Mouse (Mus musculus): ENCODE measurements around the gene Abhd17a. TPM values are rescaled to one million over a fixed set of nuclear protein-coding genes. Genes with fewer than 3 reads are reported as not detected.

The Abhd17a gene
- polyA plus RNA-seq (2012; ENCODE audit: insufficient read depth, low replicate concordance), result 581 and 2,064 TPM in 2 replicates

DNA sequence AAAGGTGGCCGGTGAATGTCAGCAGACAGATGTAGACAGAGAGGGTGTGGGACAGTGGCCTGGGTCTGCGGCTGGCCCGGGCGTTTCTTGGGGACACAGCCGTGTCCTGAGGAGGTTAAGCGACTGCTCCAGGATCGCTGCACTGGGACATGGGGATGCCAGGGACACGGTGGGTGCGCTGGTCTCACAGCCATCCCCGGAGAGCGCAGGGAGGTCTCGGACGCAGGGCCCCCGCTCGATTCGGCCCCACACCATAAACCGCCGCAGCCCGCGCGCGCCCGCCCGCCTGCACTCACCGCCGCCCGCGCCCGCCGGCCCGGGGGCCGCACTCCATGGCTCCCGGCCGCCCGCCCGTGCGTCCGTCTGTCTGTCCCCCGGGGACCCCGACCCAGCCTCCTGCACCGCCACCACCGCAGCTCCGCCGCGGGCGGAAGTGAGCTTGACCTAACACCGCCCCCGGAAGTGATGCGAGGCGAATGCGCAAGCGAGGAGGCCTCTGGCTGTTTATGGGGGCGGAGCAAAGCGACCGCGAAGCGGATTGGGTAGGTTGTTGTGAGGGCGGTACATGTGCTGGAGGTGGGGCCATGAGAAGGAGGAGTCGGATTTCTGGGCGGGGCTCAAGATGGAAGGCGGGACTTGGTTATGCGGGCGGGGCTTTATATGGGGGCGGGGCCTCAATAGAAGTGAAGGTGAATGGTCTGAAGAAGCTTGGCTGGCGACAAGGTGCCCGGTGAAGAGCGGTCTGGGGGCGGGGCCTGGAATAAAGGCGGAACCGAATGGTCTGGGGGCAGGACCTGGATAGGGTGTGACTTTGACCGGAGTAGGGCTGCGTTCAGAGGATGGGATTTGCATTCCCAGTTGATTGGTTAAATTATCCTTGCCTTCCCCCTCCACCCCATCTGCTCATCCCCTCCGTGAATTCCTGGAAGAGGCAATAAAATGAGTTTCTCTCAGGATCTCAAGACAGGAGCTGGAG lies at the start of gene Abhd17a:
Gene Abhd17a (minus strand): TSS at position 463 of the 976 bp plus-strand sequence.
- H3K4me3 ChIP-seq (replicated peaks), result peak within 1 kb of the TSS; percentile 100
- TF ChIP-seq FLI1 (IDR thresholded peaks at IDR 0.05; ENCODE audit: low read length) (peak; percentile 47; the same call in 1 of the 2 replicates), GATA1 (IDR thresholded peaks at IDR 0.05; ENCODE audit: borderline replicate concordance, low read length) (no peak)
- H3K27me3 ChIP-seq (replicated peaks), result no peaks in the 10 kb centered on the region
- peaks cover 21% of the 10 kb centered on the region for H3K36me3 ChIP-seq (replicated peaks; ENCODE audit: low read length)
- H3K4me1 ChIP-seq, result peaks cover 52% of the 10 kb centered on the region
- no peaks in the 10 kb centered on the region for H3K9me3 ChIP-seq

DNA sequence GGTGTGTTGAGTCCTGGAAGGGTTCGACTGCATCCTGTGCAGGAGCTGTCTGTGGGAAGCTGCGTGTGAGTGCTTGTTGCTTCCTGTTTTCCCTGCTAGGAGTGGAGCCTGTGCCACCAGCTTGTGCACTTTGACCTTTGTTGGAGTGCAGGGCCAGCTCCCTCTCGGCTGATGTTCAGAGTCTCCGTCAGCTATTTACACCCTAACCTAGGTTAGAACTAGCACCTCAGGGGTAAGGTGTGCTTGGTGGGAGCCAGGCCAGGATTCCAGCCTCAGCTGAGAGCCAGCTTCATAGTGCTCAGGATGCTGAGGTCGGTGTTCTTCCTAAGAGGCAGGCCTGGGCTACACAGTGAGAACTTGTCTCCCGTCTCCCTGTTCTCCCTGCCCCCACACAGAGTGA lies 45.2 kb upstream of the Abhd17a start:
- peaks cover 98% of the 10 kb centered on the region for H3K36me3 ChIP-seq (replicated peaks; ENCODE audit: low read length)
- no peak for TF ChIP-seq FLI1 (IDR thresholded peaks at IDR 0.05; ENCODE audit: low read length)
- no peak for TF ChIP-seq GATA1 (IDR thresholded peaks at IDR 0.05; ENCODE audit: borderline replicate concordance, low read length)
- no peaks in the 10 kb centered on the region for H3K27me3 ChIP-seq (replicated peaks)

DNA sequence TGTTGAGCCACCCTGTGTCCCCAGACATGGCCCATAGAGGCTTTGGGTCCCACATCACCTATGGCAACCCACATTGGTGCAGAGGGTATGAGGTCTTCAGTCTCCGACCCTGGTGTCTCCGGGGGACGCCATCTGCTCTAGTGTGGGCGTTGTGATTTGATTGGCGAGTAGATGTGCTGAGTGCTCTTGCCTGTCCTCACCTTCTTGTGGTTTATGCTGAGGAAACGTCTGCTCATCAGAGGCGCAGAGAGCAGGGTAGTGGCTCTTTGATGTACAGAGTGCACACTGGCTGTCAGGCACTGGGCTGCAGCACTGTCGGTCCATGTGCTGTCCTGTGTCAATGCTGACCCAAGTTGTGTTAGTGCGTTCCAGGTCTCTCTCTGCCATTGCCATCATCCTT lies 38.8 kb upstream of the Abhd17a start:
- peaks cover 93% of the 10 kb centered on the region for H3K36me3 ChIP-seq (replicated peaks; ENCODE audit: low read length)
- no peak for TF ChIP-seq FLI1 (IDR thresholded peaks at IDR 0.05; ENCODE audit: low read length)
- TF ChIP-seq GATA1 (IDR thresholded peaks at IDR 0.05; ENCODE audit: borderline replicate concordance, low read length), result no peak
- H3K9me3 ChIP-seq, result no peaks in the 10 kb centered on the region
- no peaks in the 10 kb centered on the region for H3K27me3 ChIP-seq (replicated peaks)
- H3K4me3 ChIP-seq (replicated peaks), result peak overlapping the region; percentile 54
- peaks cover 95% of the 10 kb centered on the region for H3K4me1 ChIP-seq

More for the DNA sequence above, 45.2 kb upstream of the Abhd17a start:
- Histone ChIP-seq H3K9me3 (no peaks in the 10 kb centered on the region), H3K4me3 (replicated peaks) (no peak overlapping the region), H3K4me1 (peaks cover 43% of the 10 kb centered on the region)

DNA sequence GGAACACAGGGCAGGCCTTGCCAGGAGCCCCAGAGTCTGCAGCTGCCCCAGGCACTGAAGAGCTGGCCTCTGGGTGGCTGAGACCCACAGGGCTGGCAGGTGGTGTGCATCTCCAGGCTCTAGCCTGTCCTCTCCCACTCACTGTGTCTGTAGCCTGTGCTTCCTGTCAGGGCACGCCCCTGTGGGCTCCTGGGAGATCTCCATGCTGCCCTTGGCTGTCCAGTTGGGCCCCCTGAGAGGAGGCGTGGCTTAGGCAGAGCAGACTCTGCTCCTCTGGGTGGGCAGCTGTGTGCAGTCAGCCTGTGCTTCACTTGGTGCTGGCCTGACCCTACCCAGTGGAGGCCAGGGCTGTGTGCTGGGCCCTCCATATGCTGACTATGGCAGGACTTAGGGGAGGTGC lies 37.5 kb upstream of the Abhd17a start:
- Histone ChIP-seq H3K4me1 (peaks cover 96% of the 10 kb centered on the region), H3K36me3 (replicated peaks; ENCODE audit: low read length) (peaks cover 84% of the 10 kb centered on the region), H3K27me3 (replicated peaks) (no peaks in the 10 kb centered on the region), H3K9me3 (no peaks in the 10 kb centered on the region), H3K4me3 (replicated peaks) (peak overlapping the region; percentile 44)
- TF ChIP-seq GATA1 (IDR thresholded peaks at IDR 0.05; ENCODE audit: borderline replicate concordance, low read length), result no peak
- no peak for TF ChIP-seq FLI1 (IDR thresholded peaks at IDR 0.05; ENCODE audit: low read length)

DNA sequence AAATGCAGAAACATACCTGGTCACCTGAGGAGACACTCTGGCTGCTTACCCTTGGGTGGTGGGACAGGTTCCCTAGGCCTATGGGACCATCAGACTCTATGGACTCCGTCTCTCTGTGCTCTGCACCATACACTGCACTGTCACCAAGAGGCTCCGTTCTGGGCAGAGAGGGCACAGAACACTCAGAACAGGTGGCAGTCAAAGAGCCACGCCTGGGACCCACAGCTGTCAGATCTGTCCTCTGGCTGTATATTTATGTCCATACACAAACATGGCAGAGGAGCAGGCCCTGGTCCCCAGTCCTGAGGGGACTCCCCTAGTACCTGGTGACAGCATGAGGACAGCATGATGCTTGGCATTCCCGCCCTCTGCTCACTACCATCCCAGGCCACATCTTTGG lies 35.6 kb upstream of the Abhd17a start:
- no peaks in the 10 kb centered on the region for H3K9me3 ChIP-seq
- peaks cover 86% of the 10 kb centered on the region for H3K4me1 ChIP-seq
- no peaks in the 10 kb centered on the region for H3K27me3 ChIP-seq (replicated peaks)
- H3K36me3 ChIP-seq (replicated peaks; ENCODE audit: low read length), result peaks cover 64% of the 10 kb centered on the region
- TF ChIP-seq GATA1 (IDR thresholded peaks at IDR 0.05; ENCODE audit: borderline replicate concordance, low read length), result no peak
- TF ChIP-seq FLI1 (IDR thresholded peaks at IDR 0.05; ENCODE audit: low read length), result no peak
- H3K4me3 ChIP-seq (replicated peaks), result peak overlapping the region; percentile 100

DNA sequence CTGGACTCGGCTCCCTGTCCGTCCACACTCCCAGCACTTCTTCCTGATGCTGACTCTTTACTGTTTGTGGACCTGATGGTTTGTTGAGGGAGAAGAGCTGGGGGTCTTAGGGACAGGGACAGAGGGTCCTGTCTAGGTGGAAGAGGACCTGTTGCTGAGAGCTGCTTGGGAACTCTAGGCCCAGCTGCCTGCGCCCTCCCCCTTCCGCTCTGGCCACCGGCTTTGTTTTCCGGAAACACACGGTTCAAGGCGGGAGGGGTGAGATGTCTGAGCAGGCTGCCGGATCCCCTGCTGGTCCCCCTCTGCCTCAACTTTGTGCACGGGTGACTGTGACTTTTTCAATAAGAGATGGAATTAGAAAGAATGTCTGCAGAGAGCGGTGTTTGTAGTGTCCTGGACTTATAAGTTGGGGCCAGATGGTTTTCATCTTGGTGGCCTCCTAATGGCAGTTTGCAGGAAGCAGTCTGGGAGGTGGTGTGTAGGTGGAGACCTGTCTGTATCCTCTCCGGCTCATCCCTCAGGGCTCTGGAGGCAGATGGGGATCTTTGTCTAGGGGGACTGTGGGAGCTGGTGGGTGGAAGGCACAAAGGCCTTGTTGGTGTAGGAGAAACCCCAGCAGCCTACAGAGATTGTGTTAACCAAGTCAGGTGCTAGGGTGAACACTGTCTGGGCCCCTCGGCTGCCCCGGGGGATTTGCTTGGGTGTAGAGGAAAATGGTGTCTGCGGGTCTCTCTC lies 33.5 kb upstream of the Abhd17a start:
- TF ChIP-seq GATA1 (IDR thresholded peaks at IDR 0.05; ENCODE audit: borderline replicate concordance, low read length), result no peak
- TF ChIP-seq FLI1 (IDR thresholded peaks at IDR 0.05; ENCODE audit: low read length), result no peak; the same call in 1 of the 2 replicates
- H3K4me3 ChIP-seq (replicated peaks), result peak overlapping the region; percentile 100
- H3K9me3 ChIP-seq, result no peaks in the 10 kb centered on the region
- H3K4me1 ChIP-seq, result peaks cover 80% of the 10 kb centered on the region
- peaks cover 43% of the 10 kb centered on the region for H3K36me3 ChIP-seq (replicated peaks; ENCODE audit: low read length)
- no peaks in the 10 kb centered on the region for H3K27me3 ChIP-seq (replicated peaks)

DNA sequence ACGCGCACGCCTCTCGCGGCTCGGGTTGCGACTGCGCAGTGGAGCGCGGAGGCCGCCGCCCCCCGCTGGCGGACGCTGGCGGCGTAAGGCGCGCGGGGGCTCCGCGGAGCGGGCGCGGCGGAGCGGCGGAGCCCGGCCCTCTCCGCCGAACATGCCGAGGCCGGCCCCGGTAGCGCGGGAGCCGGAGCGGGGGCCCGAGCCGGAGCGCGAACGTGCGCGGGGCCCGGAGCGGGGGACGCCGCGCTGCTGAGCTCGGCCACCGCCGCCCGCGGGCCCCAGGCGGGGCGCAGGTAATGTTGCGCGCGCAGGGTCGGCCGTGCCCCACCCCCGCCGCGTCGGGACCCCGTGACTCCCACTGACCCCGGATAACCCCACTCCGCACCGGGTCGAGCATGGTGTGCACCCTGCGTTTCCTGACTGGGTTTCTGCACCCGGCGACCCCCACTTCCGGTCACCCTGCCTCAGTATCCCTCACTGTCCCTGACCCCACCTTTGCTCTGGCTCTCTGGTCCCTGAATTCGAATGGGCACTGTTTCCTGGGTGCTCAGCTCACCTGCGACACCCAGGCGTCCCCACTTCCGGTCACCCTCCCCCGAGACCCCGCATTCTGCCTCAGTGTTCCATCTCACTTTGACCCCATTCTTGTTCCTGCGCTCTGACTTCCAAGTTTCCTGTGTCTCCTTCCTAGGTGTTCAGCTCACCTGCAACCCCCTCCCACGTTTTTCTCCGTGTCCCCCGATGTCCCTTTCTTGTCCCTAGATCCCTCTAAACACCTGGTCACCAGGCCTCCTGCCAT lies 32.7 kb upstream of the Abhd17a start, which contains the start of gene Csnk1g2:
Gene Csnk1g2 (plus strand): TSS at position 178 of the 796 bp plus-strand sequence.
- H3K9me3 ChIP-seq, result no peaks in the 10 kb centered on the region
- H3K27me3 ChIP-seq (replicated peaks), result no peaks in the 10 kb centered on the region
- TF ChIP-seq GATA1 (IDR thresholded peaks at IDR 0.05; ENCODE audit: borderline replicate concordance, low read length) (no peak), FLI1 (IDR thresholded peaks at IDR 0.05; ENCODE audit: low read length) (peak; percentile 46; the same call in 1 of the 2 replicates)
- peaks cover 35% of the 10 kb centered on the region for H3K36me3 ChIP-seq (replicated peaks; ENCODE audit: low read length)
- H3K4me3 ChIP-seq (replicated peaks), result peak within 1 kb of the TSS; percentile 100
- peaks cover 80% of the 10 kb centered on the region for H3K4me1 ChIP-seq

DNA sequence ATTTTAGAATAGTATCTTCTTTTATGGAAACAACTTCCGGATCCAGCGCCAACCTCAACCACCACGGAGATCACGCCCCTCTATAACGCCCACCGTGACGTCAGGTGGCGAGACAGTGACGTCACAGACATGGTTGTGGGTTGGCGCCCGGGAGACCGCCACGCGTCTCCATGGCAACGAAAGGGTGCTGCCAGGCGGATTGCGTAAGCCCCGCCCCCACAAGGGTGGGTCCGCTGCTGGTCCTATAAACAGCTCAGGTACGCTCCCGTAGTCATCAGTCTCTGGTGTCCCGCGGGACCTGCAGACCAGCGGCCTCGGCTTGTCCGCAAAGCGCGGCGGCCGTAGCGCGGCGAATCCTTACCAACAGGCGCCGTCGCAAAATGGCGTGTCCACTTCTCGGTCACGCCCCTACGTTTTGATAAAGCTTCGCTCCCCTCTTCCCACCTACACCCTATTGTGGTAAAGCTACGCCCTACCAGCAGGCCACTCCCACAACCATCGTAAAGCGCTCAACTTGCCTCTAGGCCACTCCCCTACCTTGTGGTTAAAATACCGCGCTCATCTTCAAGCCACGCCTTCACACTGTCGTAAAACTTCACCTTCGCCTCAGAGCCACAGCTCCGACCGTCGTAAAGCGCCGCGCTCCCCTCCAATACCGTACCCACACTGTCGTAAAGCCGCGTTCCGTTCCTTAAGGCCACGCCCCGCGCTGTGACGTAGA lies 32.0 kb upstream of the Abhd17a start:
- Histone ChIP-seq H3K27me3 (replicated peaks) (no peaks in the 10 kb centered on the region), H3K36me3 (replicated peaks; ENCODE audit: low read length) (peaks cover 30% of the 10 kb centered on the region), H3K4me1 (peaks cover 78% of the 10 kb centered on the region), H3K9me3 (no peaks in the 10 kb centered on the region), H3K4me3 (replicated peaks) (peak overlapping the region; percentile 100)
- TF ChIP-seq GATA1 (IDR thresholded peaks at IDR 0.05; ENCODE audit: borderline replicate concordance, low read length) (no peak), FLI1 (IDR thresholded peaks at IDR 0.05; ENCODE audit: low read length) (no peak)

DNA sequence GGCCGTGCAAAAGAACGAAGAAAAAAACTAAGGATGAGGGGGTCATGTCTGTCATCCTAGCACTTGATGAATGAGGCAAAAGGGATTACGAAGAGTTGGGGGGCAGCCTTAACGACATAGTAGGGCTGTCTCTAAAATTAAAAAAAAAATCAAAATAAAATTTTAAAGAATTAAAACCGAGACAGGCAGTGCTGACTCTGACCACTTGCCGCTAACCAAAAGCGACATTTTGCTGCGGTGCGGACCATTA lies 31.5 kb upstream of the Abhd17a start:
- Histone ChIP-seq H3K4me1 (peaks cover 75% of the 10 kb centered on the region), H3K27me3 (replicated peaks) (no peaks in the 10 kb centered on the region), H3K4me3 (replicated peaks) (peak overlapping the region; percentile 100), H3K9me3 (no peaks in the 10 kb centered on the region), H3K36me3 (replicated peaks; ENCODE audit: low read length) (peaks cover 30% of the 10 kb centered on the region)
- TF ChIP-seq GATA1 (IDR thresholded peaks at IDR 0.05; ENCODE audit: borderline replicate concordance, low read length) (no peak), FLI1 (IDR thresholded peaks at IDR 0.05; ENCODE audit: low read length) (no peak)

Measured in megakaryocyte, embryonic 14.5 days (primary cell).